Comparison of ENCODE assay signal across 16 mouse cellular contexts in the genomic region with DNA sequence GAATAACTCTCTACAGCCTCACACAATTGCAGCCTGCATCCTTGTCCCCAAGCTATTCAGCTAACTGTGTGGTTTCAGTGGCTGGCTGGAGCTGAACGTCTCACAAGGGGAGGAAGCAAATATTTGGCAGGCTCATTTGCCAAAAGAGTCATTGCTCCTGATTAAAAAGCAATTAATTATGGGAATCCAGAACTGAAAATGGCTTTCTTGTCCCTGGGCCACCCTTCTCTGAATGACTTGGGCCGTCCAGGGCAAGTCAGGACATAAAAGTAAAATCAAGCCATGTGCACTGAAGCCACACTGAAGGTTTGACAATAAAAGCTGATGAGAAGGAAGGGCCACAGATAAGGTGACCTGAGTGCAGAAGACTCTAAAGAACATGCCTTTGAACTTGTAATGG.
DNase-seq lines count a peak whose midpoint lies in the region; ATAC-seq lines count a peak whose summit lies in the region.
"Had no signal": no experiment of that assay in that cellular context is flagged by ENCODE, and none has a peak within 500 bp of the region (broad histone marks: within the 10 kb centered on the region; RNA-seq: fewer than 3 reads in every experiment).

No protein-coding gene starts in this region.

- WGBS in hindbrain, embryonic 13.5 days, result 22% methylated on average over 2 of the region's 2 CpGs

- no peak overlapping the region for H3K4me2 ChIP-seq in hindbrain, embryonic 13.5 days
- H3K4me2 ChIP-seq: forebrain, embryonic 13.5 days; heart, embryonic 12.5 days; limb, embryonic 15.5 days; lung, embryonic 15.5 days; neural tube, embryonic 12.5 days had no signal

- no peak for ATAC-seq in hindbrain, embryonic 13.5 days (ENCODE audit: low FRiP score)
- ATAC-seq: forebrain, embryonic 13.5 days had no signal

- no peaks in the 10 kb centered on the region for H3K36me3 ChIP-seq in hindbrain, embryonic 13.5 days
- H3K36me3 ChIP-seq: heart, embryonic 12.5 days; limb, embryonic 15.5 days; lung, embryonic 15.5 days; neural tube, embryonic 12.5 days had no signal

- peak; percentile 5 for DNase-seq in adrenal gland, adult 2 months
- DNase-seq in adrenal gland, adult 8-10 months, result no peak
- DNase-seq in heart, postnatal 10 days, result peak; percentile 17 to 29
- DNase-seq in heart, postnatal 4 days, result no peak
- peak; percentile 78 for DNase-seq in adipocyte (ENCODE audit: low spot score)
- peak; percentile 51 for DNase-seq in kidney, postnatal 10 days
- no peak for DNase-seq in thymus, postnatal 0 days (ENCODE audit: low spot score)
- DNase-seq: right cerebral cortex, postnatal 4 days; thymus, adult 2 months had no signal

- H3K9ac ChIP-seq in hindbrain, embryonic 13.5 days, result no peak overlapping the region
- H3K9ac ChIP-seq: forebrain, embryonic 13.5 days; heart, embryonic 12.5 days; limb, embryonic 15.5 days; lung, embryonic 15.5 days; neural tube, embryonic 12.5 days had no signal

- no peaks in the 10 kb centered on the region for H3K27me3 ChIP-seq in hindbrain, embryonic 13.5 days
- H3K27me3 ChIP-seq: forebrain, embryonic 13.5 days; heart, embryonic 12.5 days; limb, embryonic 15.5 days; lung, embryonic 15.5 days; megakaryocyte, embryonic 14.5 days; neural tube, embryonic 12.5 days had no signal

- H3K4me3 ChIP-seq in hindbrain, embryonic 13.5 days, result no peak overlapping the region
- H3K4me3 ChIP-seq: forebrain, embryonic 13.5 days; heart, embryonic 12.5 days; limb, embryonic 15.5 days; lung, embryonic 15.5 days; megakaryocyte, embryonic 14.5 days; neural tube, embryonic 12.5 days had no signal

- H3K9me3 ChIP-seq in hindbrain, embryonic 13.5 days, result no peaks in the 10 kb centered on the region
- H3K9me3 ChIP-seq: forebrain, embryonic 13.5 days; heart, embryonic 12.5 days; limb, embryonic 15.5 days; lung, embryonic 15.5 days; megakaryocyte, embryonic 14.5 days; neural tube, embryonic 12.5 days had no signal

- no peaks in the 10 kb centered on the region for H3K4me1 ChIP-seq in hindbrain, embryonic 13.5 days (replicated peaks)
- H3K4me1 ChIP-seq: forebrain, embryonic 13.5 days; heart, embryonic 12.5 days; limb, embryonic 15.5 days; lung, embryonic 15.5 days; megakaryocyte, embryonic 14.5 days; neural tube, embryonic 12.5 days had no signal

- intact Hi-C loops in heart, postnatal 10 days (cut with DNase I), result no loop called here

- H3K27ac ChIP-seq in hindbrain, embryonic 13.5 days, result no peak overlapping the region
- H3K27ac ChIP-seq: forebrain, embryonic 13.5 days; limb, embryonic 15.5 days; lung, embryonic 15.5 days; neural tube, embryonic 12.5 days had no signal

Comparison
In these comparisons a context has a peak if more than half of its experiments do, and no peak if none do; other contexts are left out.
1. DNase-seq: peak in adrenal gland, adult 2 months (single experiment), heart, postnatal 10 days (2 of 2), adipocyte (single experiment) and kidney, postnatal 10 days (single experiment); none in adrenal gland, adult 8-10 months (single experiment), heart, postnatal 4 days (single experiment) and thymus, postnatal 0 days (single experiment).